In the genomic region with DNA sequence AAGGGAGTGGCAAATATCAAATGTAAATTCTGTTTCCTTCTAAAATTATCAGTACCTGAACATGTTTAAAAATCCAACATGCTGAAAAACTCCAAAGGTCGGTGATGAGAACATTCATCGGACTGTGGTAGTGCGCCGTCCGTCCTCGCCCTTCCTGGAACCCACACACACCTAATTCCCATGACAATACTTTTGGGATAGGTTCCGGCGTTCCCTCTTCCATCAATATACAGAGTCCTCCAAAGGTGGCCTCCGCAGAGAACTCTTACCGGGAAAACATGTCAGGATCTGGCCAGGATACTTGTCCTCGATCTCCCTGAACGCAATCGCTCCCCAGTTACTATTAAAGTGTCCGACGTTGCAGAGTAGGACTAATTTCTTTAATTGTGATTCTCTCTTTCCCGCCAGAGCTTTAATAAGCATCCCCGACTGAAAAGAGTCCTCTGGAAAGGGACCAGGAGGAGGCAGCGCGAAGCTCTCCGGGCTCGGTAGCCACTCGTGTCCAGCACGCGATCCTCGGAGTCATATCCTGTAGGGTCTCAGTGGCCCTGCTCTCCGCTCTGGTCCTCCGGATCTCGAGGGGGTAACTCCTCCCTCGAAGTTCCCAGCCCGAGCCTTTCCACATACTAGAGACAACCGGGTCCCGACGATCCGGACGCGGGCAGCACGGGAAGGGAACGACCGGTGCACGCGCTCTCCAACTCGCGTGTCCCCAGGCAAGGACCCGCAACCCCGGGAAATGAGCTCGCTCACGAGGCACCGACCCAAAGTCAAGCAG, we compare ENCODE assay signal across 8 mouse cellular contexts. TPM values are rescaled to one million over a fixed set of nuclear protein-coding genes. Genes with fewer than 3 reads are reported as not detected.
DNase-seq lines count a peak whose midpoint lies in the region; ATAC-seq and TF ChIP-seq lines count a peak whose summit lies in the region.

No protein-coding gene starts in this region.

- intact Hi-C loops in left cerebral cortex, adult 2 months (cut with DNase I), result no loop called here

- WGBS in forebrain, postnatal 0 days, result 3% methylated on average over 48 of the region's 48 CpGs
- WGBS in liver, embryonic 16.5 days (ENCODE audit: insufficient replicate concordance), result under 1% methylated on average over 48 of the region's 48 CpGs

- peak overlapping the region; percentile 83 for H3K4me2 ChIP-seq in forebrain, postnatal 0 days (ENCODE audit: low read depth)
- H3K4me2 ChIP-seq in liver, embryonic 16.5 days (ENCODE audit: low read depth, low read length), result peak overlapping the region; percentile 68

- no peaks in the 10 kb centered on the region for H3K36me3 ChIP-seq in forebrain, postnatal 0 days (ENCODE audit: insufficient read depth)
- H3K36me3 ChIP-seq in liver, embryonic 16.5 days (ENCODE audit: control insufficient read depth, insufficient read depth), result no peaks in the 10 kb centered on the region

- TF ChIP-seq POLR2A in bone marrow macrophage, adult 2 months (IDR thresholded peaks at IDR 0.05; ENCODE audit: borderline replicate concordance, low read depth, low read length), result no peak

- no peaks in the 10 kb centered on the region for H3K27me3 ChIP-seq in forebrain, postnatal 0 days (ENCODE audit: insufficient read depth, low read length)
- H3K27me3 ChIP-seq in liver, embryonic 16.5 days (ENCODE audit: control insufficient read depth, insufficient read depth, low read depth, low read length), result no peaks in the 10 kb centered on the region

- H3K4me3 ChIP-seq in left cerebral cortex, adult 2 months, result peak overlapping the region; percentile 62
- H3K4me3 ChIP-seq in bone marrow macrophage, adult 2 months (ENCODE audit: insufficient read depth, low read length), result peak overlapping the region; percentile 80
- H3K4me3 ChIP-seq in forebrain, postnatal 0 days (ENCODE audit: low read depth, low read length), result peak overlapping the region; percentile 79
- H3K4me3 ChIP-seq in liver, embryonic 16.5 days (ENCODE audit: low read depth, low read length), result peak overlapping the region; percentile 73

- ATAC-seq in forebrain, postnatal 0 days, result peak; percentile 63
- peak; percentile 47 for ATAC-seq in liver, embryonic 16.5 days (ENCODE audit: low read depth)
- no peak for ATAC-seq in granulocyte monocyte progenitor cell, adult 5-6 weeks (replicated peaks; ENCODE audit: poor library complexity, severe bottlenecking)

- H3K27ac ChIP-seq in left cerebral cortex, adult 2 months, result peak overlapping the region; percentile 66
- peak overlapping the region; percentile 58 for H3K27ac ChIP-seq in bone marrow macrophage, adult 2 months (ENCODE audit: insufficient read depth, low read depth, low read length)
- H3K27ac ChIP-seq in forebrain, postnatal 0 days (ENCODE audit: low read depth, low read length), result peak overlapping the region; percentile 67
- peak overlapping the region; percentile 77 for H3K27ac ChIP-seq in liver, embryonic 16.5 days (ENCODE audit: low read length)

- H3K9me3 ChIP-seq in forebrain, postnatal 0 days (ENCODE audit: low read length), result no peaks in the 10 kb centered on the region
- no peaks in the 10 kb centered on the region for H3K9me3 ChIP-seq in liver, embryonic 16.5 days (replicated peaks; ENCODE audit: control insufficient read depth, low read length)

- peak overlapping the region; percentile 73 for H3K9ac ChIP-seq in forebrain, postnatal 0 days
- H3K9ac ChIP-seq in liver, embryonic 16.5 days (ENCODE audit: low read depth, low read length), result peak overlapping the region; percentile 77

- peaks cover 30% of the 10 kb centered on the region for H3K4me1 ChIP-seq in bone marrow macrophage, adult 2 months (ENCODE audit: control insufficient read depth, insufficient read depth, low read length)
- H3K4me1 ChIP-seq in forebrain, postnatal 0 days (ENCODE audit: insufficient read depth), result peaks cover 11% of the 10 kb centered on the region
- peaks cover 12% of the 10 kb centered on the region for H3K4me1 ChIP-seq in liver, embryonic 16.5 days (ENCODE audit: control insufficient read depth, low read depth, low read length)

- no peak for DNase-seq in left cerebral cortex, adult 2 months (ENCODE audit: extremely low spot score in 1 of 2, low spot score in 2 of 2)
- no peak for DNase-seq in left cerebral cortex, adult 8-10 months (ENCODE audit: low spot score in 2 of 2)
- DNase-seq in forebrain, postnatal 0 days, result no peak
- DNase-seq in right cerebral cortex, postnatal 25 days, result no peak
- DNase-seq in adrenal gland, adult 18-20 months (ENCODE audit: low spot score in 2 of 2), result no peak

- no peak for TF ChIP-seq CTCF in left cerebral cortex, adult 2 months (IDR thresholded peaks at IDR 0.05)
- no peak for TF ChIP-seq CTCF in bone marrow macrophage, adult 2 months (IDR thresholded peaks at IDR 0.05; ENCODE audit: low read depth, low read length)
- TF ChIP-seq CTCF in forebrain, postnatal 0 days (IDR thresholded peaks at IDR 0.05; ENCODE audit: low read depth), result no peak

RNA-seq across cellular contexts. Expression of a gene that starts 17.6 kb away (rescaled TPM):
- total RNA-seq in left cerebral cortex, adult 2 months (2021), result 10 to 100 TPM; 26.8 to 27.8 TPM
- 10 to 100 TPM; 25.9 to 32.1 (median 29.2) TPM for total RNA-seq in left cerebral cortex, adult 8-10 months (2022)
- polyA plus RNA-seq in bone marrow macrophage, adult 2 months (2012; ENCODE audit: insufficient read depth, insufficient read length, missing spikeins), result 29.9 and 32.7 TPM in 2 replicates
- 48.8 and 50.1 TPM in 2 replicates for total RNA-seq in forebrain, postnatal 0 days (2014; rRNA removed)
- polyA plus RNA-seq in forebrain, postnatal 0 days (2015; fragmentation: Nextera tagmentation; extraction: Ambion mirVana), result 32.3 and 39.6 TPM in 2 replicates
- polyA plus RNA-seq in liver, embryonic 16.5 days (2015; fragmentation: Nextera tagmentation; extraction: Ambion mirVana), result 26.0 and 26.6 TPM in 2 replicates
- 100 to 1,000 TPM in 1 of 2 experiments, 10 to 100 TPM in 1; 63.3 to 104 TPM for total RNA-seq in adrenal gland, adult 18-20 months (2021)
- total RNA-seq in granulocyte monocyte progenitor cell, adult 5-6 weeks (2014; fragmentation: Nextera tagmentation), result 109 and 131 TPM in 2 replicates
- 299 and 360 TPM in 2 replicates for total RNA-seq in granulocyte monocyte progenitor cell, adult 5-6 weeks (2017)

RNA-seq across cellular contexts. Expression of a gene that starts 46.2 kb away (rescaled TPM):
- 1 to 10 TPM; 1.6 to 2.4 TPM for total RNA-seq in left cerebral cortex, adult 2 months (2021)
- 1 to 10 TPM; 2.7 to 3.8 (median 2.8) TPM for total RNA-seq in left cerebral cortex, adult 8-10 months (2022)
- not detected in 2 replicates for polyA plus RNA-seq in bone marrow macrophage, adult 2 months (2012; ENCODE audit: insufficient read depth, insufficient read length, missing spikeins)
- 0.77 and 1.1 TPM in 2 replicates for total RNA-seq in forebrain, postnatal 0 days (2014; rRNA removed)
- polyA plus RNA-seq in forebrain, postnatal 0 days (2015; fragmentation: Nextera tagmentation; extraction: Ambion mirVana), result 2.1 and 2.2 TPM in 2 replicates
- polyA plus RNA-seq in liver, embryonic 16.5 days (2015; fragmentation: Nextera tagmentation; extraction: Ambion mirVana), result 0.15 and 0.19 TPM in 2 replicates
- under 1 TPM; 0.35 to 0.50 TPM for total RNA-seq in adrenal gland, adult 18-20 months (2021)
- not detected in 2 replicates for total RNA-seq in granulocyte monocyte progenitor cell, adult 5-6 weeks (2014; fragmentation: Nextera tagmentation)
- 0.15 TPM in 1 of 2 replicates, not detected in the other for total RNA-seq in granulocyte monocyte progenitor cell, adult 5-6 weeks (2017)
